Mouse (Mus musculus) erythroblast, embryonic 14.5 days (primary cell): ENCODE results near the gene Gldn. TPM values are rescaled to one million over a fixed set of nuclear protein-coding genes. Genes with fewer than 3 reads are reported as not detected.

ENCODE experiments used
- H3K27me3 ChIP-seq: 2 replicates; pipeline ENCODE4 v1.6.1; 2012; ENCODE audit warnings: inconsistent platforms; ENCODE audit not compliant: control insufficient read depth
- H3K36me3 ChIP-seq: 2 replicates; pipeline ENCODE4 v1.6.1; 2012; ENCODE audit warnings: mild to moderate bottlenecking, inconsistent platforms; ENCODE audit not compliant: control insufficient read depth
- H3K4me1 ChIP-seq: 2 replicates; pipeline ENCODE4 v1.6.1; 2012; ENCODE audit warnings: inconsistent platforms; ENCODE audit not compliant: control insufficient read depth
- H3K4me3 ChIP-seq: replicated peaks from 2 replicates; pipeline ENCODE3; 2012; ENCODE audit warnings: moderate library complexity, mild to moderate bottlenecking, inconsistent platforms
- H3K9me3 ChIP-seq: 2 replicates; pipeline ENCODE4 v1.6.1; 2012; ENCODE audit warnings: low read length, inconsistent platforms, mixed read lengths; ENCODE audit not compliant: control insufficient read depth
- GATA1 ChIP-seq: IDR thresholded peaks from 2 replicates; pipeline ENCODE4 v1.6.1; 2012; ENCODE audit warnings: low read length, inconsistent platforms, mixed read lengths
- TAL1 ChIP-seq: IDR thresholded peaks from 3 replicates; pipeline ENCODE4 v1.6.1; 2012; ENCODE audit warnings: low read length, inconsistent platforms, mixed read lengths
- polyA plus RNA-seq: library from polyadenylated mRNA; stranded (reverse); fragments of >175 nt; gene quantifications from 2 replicates; pipeline ENCODE4 v1.2.3, GENCODE M21; 2012

Gene Gldn
- polyA plus RNA-seq, 1 experiment, result not detected

- H3K4me1 ChIP-seq, result no peaks in the 10 kb centered on the region
- H3K4me3 ChIP-seq, result no peak overlapping the region
- no peak for TF ChIP-seq GATA1
- TF ChIP-seq TAL1, result no peak
- H3K36me3 ChIP-seq, result no peaks in the 10 kb centered on the region
- H3K9me3 ChIP-seq, result no peaks in the 10 kb centered on the region
- H3K27me3 ChIP-seq, result no peaks in the 10 kb centered on the region
These were observed 13.1 kb downstream of the Gldn start for GRCm38 (mm10) chr9:54299389-54299788.

GRCm38 (mm10) chr9:54299792-54300191, 13.5 kb downstream of the Gldn start:
- no peak for TF ChIP-seq TAL1
- no peak for TF ChIP-seq GATA1
- H3K36me3 ChIP-seq, result no peaks in the 10 kb centered on the region
- H3K27me3 ChIP-seq, result no peaks in the 10 kb centered on the region
- no peak overlapping the region for H3K4me3 ChIP-seq
- no peaks in the 10 kb centered on the region for H3K4me1 ChIP-seq
- no peaks in the 10 kb centered on the region for H3K9me3 ChIP-seq

GRCm38 (mm10) chr9:54301255-54301654, 15.0 kb downstream of the Gldn start:
- TF ChIP-seq GATA1 (no peak), TAL1 (no peak)
- no peaks in the 10 kb centered on the region for H3K36me3 ChIP-seq
- H3K27me3 ChIP-seq, result no peaks in the 10 kb centered on the region
- no peaks in the 10 kb centered on the region for H3K4me1 ChIP-seq
- no peaks in the 10 kb centered on the region for H3K9me3 ChIP-seq
- no peak overlapping the region for H3K4me3 ChIP-seq

GRCm38 (mm10) chr9:54308209-54308608, 21.9 kb downstream of the Gldn start:
- no peak for TF ChIP-seq TAL1
- no peak for TF ChIP-seq GATA1
- H3K36me3 ChIP-seq, result no peaks in the 10 kb centered on the region
- no peaks in the 10 kb centered on the region for H3K4me1 ChIP-seq
- peaks cover 2% of the 10 kb centered on the region; the same call in 1 of the 2 replicates for H3K9me3 ChIP-seq
- no peak overlapping the region for H3K4me3 ChIP-seq
- no peaks in the 10 kb centered on the region for H3K27me3 ChIP-seq

- Histone ChIP-seq H3K36me3 (no peaks in the 10 kb centered on the region), H3K9me3 (peaks cover 2% of the 10 kb centered on the region; the same call in 1 of the 2 replicates), H3K4me1 (no peaks in the 10 kb centered on the region), H3K4me3 (no peak overlapping the region), H3K27me3 (no peaks in the 10 kb centered on the region)
- TF ChIP-seq TAL1 (no peak), GATA1 (no peak)
These were observed 22.6 kb downstream of the Gldn start for GRCm38 (mm10) chr9:54308751-54309358.

GRCm38 (mm10) chr9:54316363-54316762, 30.1 kb downstream of the Gldn start:
- Histone ChIP-seq H3K4me3 (no peak overlapping the region), H3K4me1 (no peaks in the 10 kb centered on the region), H3K9me3 (no peaks in the 10 kb centered on the region), H3K36me3 (no peaks in the 10 kb centered on the region), H3K27me3 (no peaks in the 10 kb centered on the region)
- TF ChIP-seq TAL1 (no peak), GATA1 (no peak)

GRCm38 (mm10) chr9:54323456-54323855, 37.2 kb downstream of the Gldn start:
- no peaks in the 10 kb centered on the region for H3K9me3 ChIP-seq
- TF ChIP-seq GATA1, result no peak
- TF ChIP-seq TAL1, result no peak
- no peak overlapping the region for H3K4me3 ChIP-seq
- no peaks in the 10 kb centered on the region for H3K4me1 ChIP-seq
- H3K27me3 ChIP-seq, result no peaks in the 10 kb centered on the region
- H3K36me3 ChIP-seq, result no peaks in the 10 kb centered on the region

GRCm38 (mm10) chr9:54329201-54329600, 42.9 kb downstream of the Gldn start:
- no peak for TF ChIP-seq TAL1
- TF ChIP-seq GATA1, result no peak
- no peak overlapping the region for H3K4me3 ChIP-seq
- H3K27me3 ChIP-seq, result no peaks in the 10 kb centered on the region
- H3K36me3 ChIP-seq, result no peaks in the 10 kb centered on the region
- no peaks in the 10 kb centered on the region for H3K9me3 ChIP-seq
- H3K4me1 ChIP-seq, result no peaks in the 10 kb centered on the region

GRCm38 (mm10) chr9:54335582-54335981, 49.3 kb downstream of the Gldn start:
- Histone ChIP-seq H3K36me3 (no peaks in the 10 kb centered on the region), H3K4me3 (no peak overlapping the region), H3K27me3 (no peaks in the 10 kb centered on the region), H3K9me3 (no peaks in the 10 kb centered on the region), H3K4me1 (no peaks in the 10 kb centered on the region)
- TF ChIP-seq GATA1, result no peak
- no peak for TF ChIP-seq TAL1
